Mouse (Mus musculus): ENCODE measurements around the gene 6430548M08Rik. TPM values are rescaled to one million over a fixed set of nuclear protein-coding genes. Genes with fewer than 3 reads are reported as not detected.
A peak's percentile ranks its signal among the peaks of the same experiment; 100 is the strongest.

Gene 6430548M08Rik
- total RNA-seq, 2 experiments from 2014 or later: 77.7 to 152 TPM

DNA sequence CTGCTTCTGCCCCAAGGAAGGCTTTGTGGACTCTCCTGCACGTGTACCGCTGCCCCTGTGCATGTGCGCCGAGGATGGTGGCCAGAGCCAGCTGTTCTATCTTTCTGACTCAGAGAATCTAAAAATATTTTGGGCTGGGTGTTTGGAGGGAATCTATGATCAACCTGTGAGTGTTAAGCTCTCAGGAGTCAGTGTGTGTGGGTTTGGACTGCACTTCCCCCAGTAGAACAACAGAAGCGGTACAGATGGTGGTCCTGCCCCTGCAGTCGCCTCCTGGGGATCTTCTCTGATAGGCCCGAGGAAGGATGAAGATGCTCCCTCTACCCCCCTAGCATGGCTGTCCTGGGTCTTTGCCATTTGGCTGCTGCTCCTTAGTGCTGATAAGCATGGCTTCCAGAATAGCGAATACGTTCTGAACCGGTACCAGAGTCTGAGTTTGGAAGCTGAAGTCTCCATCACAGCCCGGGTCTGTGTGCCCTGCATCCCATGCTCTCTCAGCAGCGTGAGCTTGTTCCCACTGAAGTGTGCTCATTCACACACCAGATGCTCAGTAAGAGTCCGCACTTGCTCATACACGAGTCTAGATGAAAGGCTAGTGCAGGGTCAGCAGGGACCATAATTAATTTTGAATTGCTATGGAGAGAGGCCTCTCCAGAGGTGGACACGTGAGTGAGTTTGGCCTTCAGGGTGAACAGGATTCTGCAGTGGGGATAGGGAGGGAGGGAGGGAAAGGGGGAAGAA, 30.1 kb downstream of the 6430548M08Rik start:
- peak; percentile 80 to 81 for DNase-seq

DNA sequence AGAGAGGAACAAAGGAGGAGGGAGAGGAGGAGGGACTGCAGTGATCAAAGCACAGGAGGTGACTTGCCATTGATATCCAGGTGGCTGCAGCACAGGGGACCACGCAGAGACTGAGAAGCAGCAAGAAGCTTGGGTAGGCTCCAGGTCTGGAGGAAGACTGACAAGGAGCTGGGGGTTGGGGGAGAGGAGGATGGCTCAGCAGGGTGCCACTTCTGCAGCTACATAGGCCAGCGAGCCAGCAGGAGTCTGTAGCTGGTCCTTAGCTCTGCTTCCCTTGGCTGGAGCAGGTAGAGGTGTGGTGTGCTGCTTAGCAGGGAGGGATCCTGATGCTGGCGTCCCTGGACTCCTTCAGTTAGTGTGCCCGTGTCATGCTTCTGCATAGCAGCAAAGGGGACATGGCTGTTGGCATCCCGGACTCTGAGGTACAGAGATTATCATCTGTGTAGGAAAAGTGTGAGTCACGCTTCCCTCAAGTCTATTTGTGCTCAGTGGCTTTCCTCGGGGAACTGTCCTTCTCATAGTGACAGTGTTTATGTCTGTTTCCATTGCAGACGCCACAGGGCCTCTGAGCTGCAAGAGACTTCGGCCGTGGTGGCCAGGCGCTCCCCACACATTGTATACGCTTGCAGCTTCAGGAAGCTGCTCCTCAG, 30.8 kb downstream of the 6430548M08Rik start:
- no peak for DNase-seq

DNA sequence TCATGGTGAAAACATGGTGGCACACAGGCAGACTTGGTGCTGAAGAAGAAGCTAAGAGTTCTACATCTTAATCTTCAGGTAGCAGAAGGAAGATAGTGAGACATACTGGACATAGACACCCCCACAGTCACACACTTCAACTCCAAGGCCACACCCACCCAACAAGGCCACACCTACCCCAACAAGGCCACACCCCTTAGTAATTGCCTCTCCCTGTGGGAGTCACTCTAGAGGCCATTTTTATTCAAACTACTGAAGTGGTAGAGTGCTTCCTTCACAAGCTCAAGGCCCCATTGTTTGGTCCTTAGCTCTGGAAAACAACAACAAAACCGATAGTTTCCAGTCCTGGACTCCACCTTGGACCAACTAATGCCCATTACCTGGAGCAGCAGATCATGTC, 32.1 kb downstream of the 6430548M08Rik start:
- DNase-seq: no peak

DNA sequence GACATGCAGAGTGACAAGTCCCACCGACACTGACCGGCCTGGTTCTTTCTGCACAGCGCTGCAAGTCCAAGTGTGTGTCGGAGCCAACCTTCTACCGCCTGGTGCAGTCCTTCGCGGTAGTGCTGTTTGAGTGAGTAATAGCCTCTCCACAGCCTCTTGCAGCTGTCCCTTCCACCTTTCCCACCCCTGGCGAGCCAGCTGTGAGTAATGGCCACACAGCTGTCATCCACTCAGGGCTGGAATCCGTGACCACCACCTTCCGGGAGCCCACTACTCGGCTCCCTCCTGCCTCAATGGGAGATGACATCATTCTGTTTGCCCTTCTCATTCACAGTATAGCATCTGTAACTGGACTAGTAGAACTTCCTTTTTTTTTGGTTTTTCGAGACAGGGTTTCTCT, 36.1 kb downstream of the 6430548M08Rik start:
- DNase-seq: no peak

DNA sequence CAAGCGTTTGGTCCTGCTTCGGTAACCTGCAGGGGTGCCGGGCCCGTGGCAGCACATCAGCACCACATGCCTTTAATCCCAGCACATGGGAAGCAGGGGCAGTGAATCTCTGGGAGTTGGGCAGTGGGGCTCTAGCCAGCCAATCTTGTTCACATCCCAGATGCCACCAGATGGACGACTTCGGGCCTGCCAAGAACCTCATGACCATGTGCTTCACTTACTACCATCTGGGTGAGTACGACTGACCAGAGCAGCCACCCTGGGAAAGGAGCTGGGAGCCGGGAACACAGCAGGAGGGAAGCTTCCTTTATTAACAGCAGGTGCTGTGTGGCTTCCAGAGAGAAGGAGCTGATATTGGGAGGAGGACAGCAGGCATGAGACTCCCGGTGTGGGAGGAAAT, 37.2 kb downstream of the 6430548M08Rik start:
- DNase-seq: no peak

DNA sequence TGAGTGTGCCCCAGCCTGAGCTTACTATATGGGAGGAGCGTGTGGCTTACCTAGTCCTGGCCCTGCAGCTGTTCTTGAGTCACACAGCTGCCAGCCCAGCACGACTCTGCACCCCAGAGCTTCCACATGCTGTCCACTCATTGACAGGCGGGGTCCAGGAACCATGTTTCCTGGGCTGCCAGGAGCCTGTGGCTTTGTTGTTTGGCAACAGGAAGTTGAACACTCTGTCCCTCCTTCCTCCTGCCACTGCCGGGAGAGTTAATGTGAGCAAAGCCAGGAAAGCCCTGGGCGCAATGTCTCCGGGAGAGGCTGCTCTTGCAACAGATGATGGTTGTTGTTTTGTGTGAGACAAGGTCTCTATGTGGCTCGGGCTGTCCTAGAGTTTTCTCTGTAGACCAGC, 38.7 kb downstream of the 6430548M08Rik start:
- peak; percentile 45 to 73 for DNase-seq

DNA sequence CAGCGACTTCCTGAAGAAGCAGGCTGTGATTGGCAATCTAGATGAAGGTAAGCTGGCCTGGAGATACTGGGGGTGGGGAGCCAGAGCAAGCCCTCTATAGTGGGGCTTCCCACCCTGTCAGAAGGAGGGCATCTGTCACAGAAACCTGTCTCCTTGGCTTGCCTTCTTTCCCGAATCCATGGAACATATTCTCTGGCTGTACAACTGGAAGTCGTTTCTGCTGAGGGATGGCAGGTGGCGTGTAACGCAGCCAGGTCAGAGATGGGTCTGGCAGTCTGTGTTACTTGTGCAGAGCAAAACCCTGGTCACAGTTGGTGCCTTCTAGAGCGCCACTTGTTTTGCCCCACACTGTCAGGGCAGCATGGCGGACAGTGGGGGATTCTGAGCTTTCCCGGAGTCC, 46.4 kb downstream of the 6430548M08Rik start:
- no peak for DNase-seq

DNA sequence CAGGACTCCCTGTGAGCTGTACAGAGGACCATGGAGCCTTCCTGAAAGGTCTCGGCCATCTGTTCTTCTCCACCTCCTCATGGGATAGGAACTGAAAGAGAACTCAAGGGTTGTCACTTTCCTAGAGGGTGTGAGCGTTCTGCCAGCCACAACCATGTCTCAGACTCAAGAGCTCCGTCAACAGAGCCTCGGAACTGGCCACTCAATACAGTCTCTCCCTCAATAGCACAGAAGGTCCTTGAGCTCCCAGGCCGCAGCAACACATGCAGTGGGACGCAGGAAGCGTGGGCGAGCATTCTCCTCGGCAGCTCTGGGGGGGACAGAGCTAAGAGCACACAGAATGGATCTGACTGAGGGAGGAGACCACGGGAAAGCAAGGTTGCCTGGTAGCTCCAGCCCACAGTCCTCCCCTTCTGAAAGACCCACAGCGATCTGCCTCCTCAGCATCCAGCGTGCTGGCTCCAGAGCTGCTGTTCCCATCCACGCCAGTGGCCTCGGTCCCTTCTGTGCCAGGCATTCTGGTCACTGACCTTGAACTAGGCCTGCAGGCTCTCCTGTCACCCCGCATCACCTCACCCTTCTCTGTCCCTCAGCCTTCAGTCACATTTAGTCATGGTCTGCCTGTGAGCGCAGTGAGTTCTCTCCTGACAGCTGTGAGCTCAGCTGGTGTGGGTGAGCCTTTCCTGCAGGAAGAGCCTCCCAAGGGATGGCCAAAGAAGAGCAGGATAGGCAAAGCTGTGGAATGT, 47.9 kb downstream of the 6430548M08Rik start:
- peak; percentile 62 to 76 for DNase-seq

DNA sequence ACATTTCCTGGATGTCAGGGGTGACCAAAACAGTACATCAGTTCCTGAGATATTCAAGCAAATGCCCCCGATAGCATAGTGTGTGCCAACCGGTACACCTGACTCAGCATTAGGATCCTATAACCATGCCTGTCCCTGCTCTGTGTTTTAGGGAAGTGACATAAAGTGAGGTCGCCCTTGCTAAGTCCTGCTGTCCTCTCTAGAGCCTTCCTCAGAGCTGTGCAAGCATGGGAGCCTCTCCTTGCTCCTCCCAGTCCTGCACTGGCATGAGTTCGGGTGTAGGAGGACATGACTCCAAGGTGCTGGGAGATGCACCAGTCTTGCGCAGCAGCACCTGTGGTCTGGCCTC, 48.4 kb downstream of the 6430548M08Rik start:
- DNase-seq: no peak

DNA sequence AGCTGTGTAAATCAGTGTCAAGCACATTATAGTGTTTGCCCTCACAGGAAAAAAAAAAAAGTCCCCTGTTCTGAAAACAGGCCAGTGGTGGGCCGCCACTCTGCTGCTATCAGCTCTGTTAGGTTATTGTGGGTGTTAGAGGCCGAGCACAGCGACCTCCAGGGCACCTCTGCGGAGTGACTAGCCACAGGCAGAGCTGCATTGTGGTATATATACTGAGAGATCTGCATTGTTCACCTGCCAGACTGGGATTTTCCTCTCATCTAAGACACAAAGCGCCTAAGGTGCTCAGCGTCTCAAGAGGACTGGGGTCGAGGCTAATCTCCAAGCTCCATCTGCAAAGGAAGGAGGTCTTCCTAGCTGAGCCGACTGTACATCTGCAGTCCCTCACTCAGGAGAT, 49.4 kb downstream of the 6430548M08Rik start:
- no peak for DNase-seq

DNA sequence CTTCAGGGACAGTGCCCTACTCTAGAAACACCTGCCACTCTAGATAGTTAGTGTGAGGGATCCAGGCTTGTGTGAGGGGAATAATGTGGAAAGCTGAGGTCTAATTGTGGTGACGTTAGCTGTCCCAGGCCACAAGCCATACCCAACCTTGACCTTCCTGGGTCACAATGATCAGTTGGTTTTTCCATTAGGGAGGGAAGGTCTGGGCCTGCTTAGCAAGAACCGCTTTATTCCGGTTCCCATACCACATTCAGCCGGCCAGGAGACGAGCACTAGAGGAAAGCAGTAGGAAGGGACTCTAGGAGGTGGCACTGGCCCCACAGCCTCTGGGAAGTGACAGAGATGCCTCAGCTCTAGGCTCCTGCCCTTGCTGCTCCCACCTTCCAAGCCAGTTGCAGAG, 50.1 kb downstream of the 6430548M08Rik start:
- DNase-seq: no peak

DNA sequence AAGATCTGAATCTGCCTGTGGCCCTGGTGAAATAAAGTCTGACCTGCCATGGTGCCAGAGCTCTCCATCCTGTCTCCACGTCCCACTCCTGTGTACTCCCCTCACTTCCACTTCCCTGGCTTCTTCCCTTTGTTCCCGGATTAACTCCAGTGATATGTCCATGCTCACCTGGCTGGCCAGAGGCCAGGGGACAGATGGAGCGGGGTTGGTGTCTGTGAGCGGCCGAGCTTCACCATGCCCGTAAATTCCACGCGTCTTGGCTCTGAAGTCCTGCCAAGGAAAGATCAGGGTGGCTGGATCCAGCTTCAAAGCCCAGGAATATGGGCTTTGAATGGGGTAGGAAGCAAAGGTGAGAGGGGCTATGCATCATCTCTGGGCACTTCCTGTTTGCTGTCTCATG, 53.2 kb downstream of the 6430548M08Rik start:
- no peak for DNase-seq

DNA sequence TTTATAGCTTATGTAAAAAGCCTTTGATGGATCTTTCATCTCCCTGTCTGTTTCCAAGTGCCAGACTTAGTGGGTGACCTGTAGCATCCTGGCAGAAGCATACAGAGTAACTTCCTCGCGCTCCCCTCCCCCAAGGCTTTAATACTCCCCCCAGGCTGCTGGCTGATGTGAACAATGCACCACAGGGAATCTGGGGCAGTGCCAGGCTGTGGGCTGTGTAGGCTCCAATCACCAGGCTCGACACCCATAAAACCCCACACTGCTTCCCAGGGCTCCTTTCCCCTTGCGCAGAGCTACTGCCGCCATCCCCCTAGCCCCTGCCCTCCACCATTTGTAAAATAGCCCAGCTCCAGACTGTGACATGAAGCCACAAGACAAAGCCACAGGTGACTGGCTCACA, 53.9 kb downstream of the 6430548M08Rik start:
- DNase-seq: no peak

DNA sequence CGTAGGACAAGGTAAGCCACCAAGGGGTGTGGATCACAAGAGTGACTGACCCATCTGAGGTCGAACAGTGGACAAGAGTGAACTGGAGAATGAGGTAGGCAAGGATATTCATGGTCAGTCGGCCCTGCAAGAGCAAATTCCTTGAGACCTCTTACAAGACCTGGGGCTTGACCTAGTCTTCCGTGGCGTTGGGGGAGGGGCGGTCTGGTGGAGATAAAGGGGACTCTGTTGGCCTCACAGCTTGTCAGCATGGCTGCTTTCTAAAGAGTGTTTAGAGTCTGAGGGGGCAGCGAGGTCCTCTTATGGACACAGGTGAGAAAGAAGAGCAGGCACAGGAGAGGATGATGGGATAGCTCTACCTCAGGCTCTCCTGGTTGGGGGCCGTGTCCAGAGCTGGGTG, 55.2 kb downstream of the 6430548M08Rik start:
- no peak for DNase-seq

DNA sequence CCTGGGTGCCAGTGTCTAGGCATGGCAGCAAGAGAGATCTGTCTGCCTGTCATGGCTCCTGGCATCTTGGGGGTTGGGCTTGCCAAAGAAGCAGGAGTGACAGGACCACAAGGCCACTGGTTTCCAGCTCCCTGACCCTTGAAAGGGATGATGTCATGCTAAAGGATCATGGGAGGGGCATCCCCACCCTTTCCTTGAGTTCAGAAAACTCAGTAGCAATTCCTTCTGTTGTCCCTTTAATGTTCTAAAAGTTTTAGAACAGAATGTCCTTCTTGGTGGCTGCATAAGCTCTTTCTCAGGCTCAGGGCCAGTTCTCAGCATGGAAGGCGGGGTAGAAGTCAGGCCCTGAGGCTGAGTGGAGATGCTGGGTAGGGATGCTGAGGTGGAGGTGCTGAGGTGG, 59.2 kb downstream of the 6430548M08Rik start:
- DNase-seq: peak; percentile 27 to 50

DNA sequence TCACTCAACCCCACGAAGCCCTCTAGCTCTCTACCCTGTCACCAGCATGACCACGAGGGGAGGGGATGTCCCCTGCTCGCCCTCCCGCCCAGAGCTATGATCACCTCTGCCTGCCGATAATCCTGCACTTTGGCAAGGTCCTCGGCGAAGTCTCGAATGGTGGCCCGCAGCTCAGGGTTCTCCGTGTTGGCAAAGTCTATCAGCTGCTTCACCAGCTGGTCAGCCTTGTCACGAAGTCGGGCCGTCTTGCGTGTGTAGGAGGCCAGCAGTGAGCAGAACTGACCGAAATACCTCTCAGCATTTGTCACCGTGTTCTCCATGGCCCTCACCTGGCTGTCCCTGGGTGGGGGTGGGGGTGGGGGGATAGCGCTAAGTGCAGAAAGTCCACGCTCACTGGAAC, 60.7 kb downstream of the 6430548M08Rik start:
- no peak for DNase-seq

DNA sequence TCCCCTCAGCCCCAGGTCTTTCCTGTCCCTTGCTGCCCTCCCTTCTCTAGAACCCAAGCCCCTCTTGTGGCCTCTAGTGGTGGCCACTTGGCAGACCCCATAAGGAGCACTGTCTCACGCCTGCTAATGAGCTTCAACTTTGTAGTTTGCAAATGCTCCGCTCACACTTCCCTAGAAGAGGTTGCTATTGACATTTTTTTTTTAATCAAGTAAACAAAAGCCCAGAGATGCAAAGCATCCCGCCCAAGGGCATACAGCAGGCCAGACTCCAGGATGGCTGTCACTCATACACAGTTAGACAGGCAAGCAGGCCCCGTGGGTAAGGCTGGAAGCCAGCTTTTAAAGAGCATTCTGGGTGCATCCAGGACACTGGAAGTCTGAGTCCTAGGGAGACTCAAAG, 62.7 kb downstream of the 6430548M08Rik start:
- DNase-seq: no peak

DNA sequence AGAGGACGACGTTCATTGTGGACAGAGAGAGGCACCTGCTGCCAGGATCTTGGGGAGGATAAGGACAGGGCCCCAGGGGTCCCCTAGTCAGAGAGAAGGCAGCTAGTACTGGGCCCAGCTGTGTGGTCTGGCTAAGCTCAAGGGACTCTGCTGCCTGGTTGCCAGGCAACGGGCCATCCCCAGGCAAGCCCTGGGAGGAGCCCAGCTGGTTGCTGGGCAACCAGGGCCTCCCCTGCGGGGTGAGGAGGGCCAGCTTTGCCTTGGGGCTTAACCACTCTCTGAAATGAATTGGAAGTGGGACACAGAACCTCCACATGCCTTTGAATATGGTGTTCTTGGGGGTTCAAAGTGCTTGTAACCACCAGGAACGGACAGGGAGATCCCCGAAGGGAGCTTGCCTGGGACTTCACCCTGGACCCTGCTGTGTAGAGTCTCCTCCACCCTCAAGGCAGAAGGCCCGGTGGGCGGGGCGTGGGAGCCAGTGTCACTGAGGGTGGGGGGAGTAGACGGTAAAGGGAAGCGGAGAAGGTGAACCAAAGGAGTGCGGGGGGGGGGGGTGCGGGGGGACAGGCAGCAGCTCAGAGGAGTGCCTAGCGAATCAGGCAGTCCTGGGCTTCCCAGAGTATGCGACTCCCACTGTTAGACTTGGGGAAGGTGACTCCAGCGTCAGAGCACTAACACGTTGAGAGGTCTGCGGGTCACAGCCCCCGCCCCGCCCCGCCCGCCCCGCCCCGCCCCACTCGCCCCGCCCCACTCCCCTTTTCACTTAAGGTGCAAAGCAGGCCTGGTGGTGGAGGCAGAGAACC, 63.6 kb downstream of the 6430548M08Rik start, which contains the start of gene Fam92b:
Fam92b (minus strand) TSS at position 149 of the 806 bp plus-strand sequence.
- DNase-seq: peak; percentile 66 to 69

DNA sequence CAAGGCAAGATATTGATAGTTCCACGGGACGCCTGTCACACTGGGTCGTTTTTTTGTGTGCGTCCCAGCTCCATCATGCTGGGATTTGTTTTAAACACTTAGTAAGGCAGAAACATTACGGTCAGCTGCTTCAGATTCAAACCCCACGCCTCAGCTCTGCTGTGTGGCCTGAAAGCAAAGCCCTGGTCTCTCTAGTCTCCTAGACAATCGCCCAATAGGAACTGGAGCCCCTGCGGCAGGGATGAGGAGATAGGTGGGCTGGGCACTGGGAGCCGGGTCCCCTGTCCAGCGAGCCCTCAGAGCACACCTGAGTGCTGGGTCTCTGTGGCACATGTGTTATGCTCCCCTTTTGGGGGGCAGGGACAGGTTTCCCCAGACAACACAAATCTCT, 64.2 kb downstream of the 6430548M08Rik start:
- no peak for DNase-seq

DNA sequence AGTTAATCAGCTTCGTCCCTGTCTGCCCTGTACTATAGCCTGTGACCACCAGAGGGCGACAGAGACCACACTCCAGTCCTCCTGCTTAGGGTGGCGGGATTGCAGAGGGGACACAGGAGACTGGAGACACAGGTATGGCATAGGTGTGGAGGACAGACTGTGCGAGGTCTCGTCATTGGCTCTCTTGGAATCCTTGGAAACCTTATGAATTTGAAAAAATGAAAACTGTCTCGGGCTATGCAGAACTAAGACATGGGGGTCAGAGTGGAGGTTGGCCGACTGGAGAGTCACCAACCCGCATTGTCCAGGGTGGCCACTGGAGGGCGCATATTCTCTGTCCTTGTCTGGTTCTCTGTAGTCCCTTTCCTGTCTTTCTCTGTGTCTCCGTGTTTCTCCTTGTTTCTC, 65.1 kb downstream of the 6430548M08Rik start:
- DNase-seq: peak; percentile 92

DNA sequence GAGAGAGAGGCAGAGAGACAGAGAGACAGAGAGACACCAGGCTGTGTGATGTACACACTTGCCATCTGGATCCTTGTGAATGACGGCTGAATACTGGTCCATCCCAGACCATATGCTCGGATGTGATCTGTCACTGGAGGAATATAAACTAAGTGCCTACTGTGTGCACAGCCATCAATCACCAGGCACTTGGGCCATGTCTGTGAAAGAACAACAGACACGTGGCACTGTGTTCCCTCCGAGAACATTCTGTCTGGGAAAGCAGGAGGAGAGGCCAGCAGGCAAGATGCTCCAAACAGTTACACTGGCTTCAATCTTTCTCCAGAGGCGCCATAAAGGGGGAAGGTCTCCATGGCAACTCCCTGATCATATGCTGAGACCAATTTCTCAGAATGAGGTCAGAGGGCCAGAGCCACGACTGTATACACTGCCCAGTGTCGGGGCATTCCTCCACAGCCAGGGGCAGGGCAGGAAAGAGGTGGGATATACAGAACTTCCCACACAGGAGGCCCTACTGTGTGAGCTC, 66.6 kb downstream of the 6430548M08Rik start:
- DNase-seq: no peak

DNA sequence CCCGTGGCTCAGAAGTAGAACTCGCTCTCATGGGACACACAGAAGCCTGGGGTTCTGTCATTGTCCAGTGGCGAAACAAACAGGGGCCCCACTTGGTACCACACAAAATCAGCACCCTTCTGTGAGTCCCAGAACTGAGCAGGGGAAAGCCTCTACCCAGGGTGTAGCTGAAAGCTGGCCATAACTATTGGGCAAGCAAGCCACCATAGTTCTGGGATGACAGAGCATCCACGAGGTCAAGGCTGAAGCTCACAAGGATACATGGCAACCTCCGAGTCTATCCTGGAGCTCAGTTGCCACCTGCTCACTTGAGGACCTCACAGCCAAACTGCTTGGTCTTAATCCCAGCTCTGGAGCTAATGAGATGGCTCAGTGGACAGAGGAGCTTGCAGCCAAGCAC, 67.3 kb downstream of the 6430548M08Rik start:
- peak in 1 of 2 experiments; percentile 53 for DNase-seq

Data from adrenal gland, postnatal 36 days (tissue).